Mouse (Mus musculus) spleen, adult 2 months (tissue): ENCODE measurements at regions not wholly inside any gene's neighbourhood (a gene's known extent, or its start where the extent isn't known, plus 50 kb on each side); places are given as distances from the start of the nearest gene placed in this dataset.

Source experiments
- DNase-seq, 2 experiments: peaks; one replicate each; pipeline versions ENCODE4 v3.0.0 to v3.0.0-alpha.2; 2012 to 2021; ENCODE audit warnings: low spot score in 2 of 2, low read depth in 1 of 2
- H3K27ac ChIP-seq: fragments of 200-500 bp; 2 replicates; pipeline ENCODE4 v1.5.1; 2012; ENCODE audit warnings: low read length, inconsistent platforms; ENCODE audit not compliant: insufficient read depth
- H3K27me3 ChIP-seq: fragments of 200-500 bp; 2 replicates; pipeline ENCODE4 v1.6.1; 2012; ENCODE audit warnings: mild to moderate bottlenecking, moderate library complexity, low read length, inconsistent platforms; ENCODE audit not compliant: control insufficient read depth, insufficient read depth
- H3K36me3 ChIP-seq: fragments of 200-500 bp; 2 replicates; pipeline ENCODE4 v1.6.1; 2012; ENCODE audit warnings: mild to moderate bottlenecking, low read length, inconsistent platforms; ENCODE audit not compliant: control insufficient read depth, insufficient read depth
- H3K4me1 ChIP-seq: fragments of 200-500 bp; 2 replicates; pipeline ENCODE4 v1.6.1; 2011; ENCODE audit warnings: inconsistent platforms; ENCODE audit not compliant: control insufficient read depth, insufficient read depth, insufficient read length
- H3K4me3 ChIP-seq: fragments of 200-500 bp; 2 replicates; pipeline ENCODE4 v1.5.1; 2011; ENCODE audit warnings: mild to moderate bottlenecking, inconsistent platforms; ENCODE audit not compliant: insufficient read depth, insufficient read length; ENCODE audit errors: extremely low read depth
- CTCF ChIP-seq: fragments of 200-500 bp; IDR thresholded peaks from 2 replicates; pipeline ENCODE4 v1.5.1; 2011; ENCODE audit warnings: mild to moderate bottlenecking, inconsistent platforms; ENCODE audit not compliant: insufficient read depth, insufficient read length, insufficient replicate concordance; ENCODE audit errors: extremely low read depth
- POLR2A ChIP-seq: fragments of 200-500 bp; IDR thresholded peaks from 2 replicates; pipeline ENCODE4 v1.6.1; 2011; ENCODE audit warnings: low read depth, low read length, inconsistent platforms
- WGBS: fragments of 180-500 bp; shearing (Covaris S2); methylation state at CpG from one replicate; pipeline ENCODE4 v1.1.7; 2018; 5-methylcytosine and 5-hydroxymethylcytosine counted together

DNA sequence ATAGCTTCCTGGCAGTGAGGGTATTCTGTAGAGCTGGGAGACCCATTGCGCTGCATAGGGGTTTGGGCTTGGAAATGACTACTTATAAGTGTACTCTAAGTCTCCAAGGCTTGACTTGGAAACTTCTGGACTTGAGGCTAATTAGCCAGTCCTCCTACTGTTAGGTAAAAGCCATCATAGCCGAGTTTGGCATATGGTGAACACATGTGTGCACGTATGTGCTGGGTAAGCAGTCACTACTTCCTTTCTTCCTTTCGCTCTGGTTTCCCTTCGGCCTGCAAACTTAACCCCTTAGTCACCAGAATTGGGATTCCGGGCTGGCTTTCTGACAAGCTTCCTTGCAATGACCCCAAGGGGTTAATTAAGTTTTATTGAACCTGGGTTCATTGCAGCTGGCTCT, 98.9 kb downstream of the Cbln1 start:
- WGBS = 23% methylated on average over 6 of the region's 6 CpGs
- no peak for DNase-seq
- Histone ChIP-seq H3K36me3 (no peaks in the 10 kb centered on the region), H3K27ac (no peak overlapping the region), H3K27me3 (no peaks in the 10 kb centered on the region), H3K4me3 (no peak overlapping the region), H3K4me1 (no peaks in the 10 kb centered on the region)
- no peak for TF ChIP-seq CTCF
- no peak for TF ChIP-seq POLR2A

- Histone ChIP-seq H3K27me3 (no peaks in the 10 kb centered on the region), H3K36me3 (no peaks in the 10 kb centered on the region), H3K4me1 (no peaks in the 10 kb centered on the region), H3K4me3 (no peak overlapping the region), H3K27ac (no peak overlapping the region)
- TF ChIP-seq POLR2A (no peak), CTCF (no peak)
- DNase-seq = no peak
Observed at GRCm38 (mm10) chr8:87372061-87372460, 100.3 kb downstream of the Cbln1 start.

DNA sequence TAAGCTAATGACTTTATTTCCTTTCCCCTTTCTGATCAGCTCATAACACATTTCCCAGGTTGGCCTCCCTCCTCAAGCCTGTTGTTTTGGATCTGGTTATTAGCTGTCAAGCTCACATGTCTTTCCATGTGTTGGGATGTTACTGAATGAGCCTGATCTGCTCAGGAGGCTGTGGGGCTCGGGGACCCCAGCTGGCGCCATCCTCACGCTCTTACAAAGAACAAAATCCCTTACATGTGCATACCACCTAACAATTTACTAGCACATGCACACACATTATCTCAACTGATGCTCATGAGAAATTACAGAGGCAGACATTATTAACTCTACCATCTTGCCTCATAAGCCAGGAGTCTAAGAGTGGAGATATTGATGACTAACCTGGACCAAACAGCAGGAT, 102.2 kb downstream of the Cbln1 start:
- Histone ChIP-seq H3K27ac (no peak overlapping the region), H3K27me3 (no peaks in the 10 kb centered on the region), H3K36me3 (no peaks in the 10 kb centered on the region), H3K4me3 (no peak overlapping the region), H3K4me1 (no peaks in the 10 kb centered on the region)
- WGBS = 87% methylated on average over 3 of the region's 3 CpGs
- DNase-seq = no peak
- TF ChIP-seq CTCF = no peak
- TF ChIP-seq POLR2A = no peak

DNA sequence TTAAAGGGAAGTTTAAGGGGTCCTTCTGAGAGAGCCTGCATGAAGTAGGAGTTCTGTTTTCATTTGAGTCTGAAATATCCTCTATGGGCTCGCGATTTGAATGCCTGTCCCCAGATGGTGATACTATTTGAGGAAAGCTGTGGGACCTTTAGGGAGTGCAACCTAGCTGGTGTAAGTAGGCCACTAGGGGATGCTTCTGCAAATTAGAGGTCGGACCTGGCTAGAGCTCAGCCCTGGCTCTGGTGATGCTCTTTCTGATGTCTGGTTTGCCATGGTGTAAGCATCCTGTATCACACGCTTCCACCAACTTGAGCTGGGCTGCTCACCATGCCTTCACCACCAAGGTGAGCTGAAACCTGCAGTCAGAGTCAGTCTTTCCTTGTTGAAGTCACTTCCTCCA, 121.9 kb downstream of the Cbln1 start:
- no peak for DNase-seq
- 81% methylated on average over 4 of the region's 4 CpGs for WGBS
- H3K4me1 ChIP-seq = no peaks in the 10 kb centered on the region
- TF ChIP-seq CTCF (no peak), POLR2A (no peak)
- no peak overlapping the region for H3K27ac ChIP-seq
- H3K36me3 ChIP-seq = no peaks in the 10 kb centered on the region
- H3K4me3 ChIP-seq = no peak overlapping the region
- no peaks in the 10 kb centered on the region for H3K27me3 ChIP-seq

GRCm38 (mm10) chr8:87349781-87350181, 122.6 kb downstream of the Cbln1 start:
- no peaks in the 10 kb centered on the region for H3K27me3 ChIP-seq
- 54% methylated on average over 4 of the region's 4 CpGs for WGBS
- no peak overlapping the region for H3K27ac ChIP-seq
- no peaks in the 10 kb centered on the region for H3K36me3 ChIP-seq
- no peak overlapping the region for H3K4me3 ChIP-seq
- no peak for DNase-seq
- H3K4me1 ChIP-seq = no peaks in the 10 kb centered on the region
- TF ChIP-seq POLR2A (no peak), CTCF (no peak)

DNA sequence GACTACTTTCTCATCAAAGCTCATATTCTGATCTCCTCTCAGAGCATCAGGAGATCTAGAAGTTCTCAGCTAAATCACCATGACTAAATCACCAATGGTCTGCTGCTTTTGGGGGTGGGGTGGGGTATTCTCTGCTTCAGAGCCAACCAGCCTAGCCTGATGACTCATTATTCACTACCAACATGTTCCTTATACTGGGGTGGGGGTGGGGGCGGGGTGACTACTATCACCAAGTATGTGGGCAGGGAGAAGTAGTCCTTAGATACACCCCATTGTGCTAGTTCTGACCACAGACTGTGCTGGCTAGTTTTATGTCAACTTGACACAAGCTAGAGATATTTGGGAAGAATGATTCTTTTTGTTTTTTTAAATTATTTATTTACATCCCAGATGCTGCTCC, 143.0 kb downstream of the Cbln1 start:
- no peaks in the 10 kb centered on the region for H3K4me1 ChIP-seq
- no peaks in the 10 kb centered on the region for H3K27me3 ChIP-seq
- no peaks in the 10 kb centered on the region for H3K36me3 ChIP-seq
- 92% methylated on average over 1 of the region's 1 CpGs for WGBS
- H3K4me3 ChIP-seq = no peak overlapping the region
- TF ChIP-seq CTCF (no peak), POLR2A (no peak)
- no peak overlapping the region for H3K27ac ChIP-seq
- no peak for DNase-seq

GRCm38 (mm10) chr8:87314570-87314969, 157.8 kb downstream of the Cbln1 start:
- WGBS = 77% methylated on average over 3 of the region's 3 CpGs
- H3K4me3 ChIP-seq = no peak overlapping the region
- no peaks in the 10 kb centered on the region for H3K4me1 ChIP-seq
- DNase-seq = no peak
- TF ChIP-seq POLR2A (no peak), CTCF (no peak)
- no peaks in the 10 kb centered on the region for H3K27me3 ChIP-seq
- no peak overlapping the region for H3K27ac ChIP-seq
- H3K36me3 ChIP-seq = no peaks in the 10 kb centered on the region
